Mouse (Mus musculus): ENCODE measurements at regions not wholly inside any gene's neighbourhood (a gene's known extent, or its start where the extent isn't known, plus 50 kb on each side); places are given as distances from the start of the nearest gene placed in this dataset.
A peak's percentile ranks its signal among the peaks of the same experiment; 100 is the strongest.
"Not testable (repeated sequence)": the region's sequence is repeated elsewhere in the genome, so short reads cannot be mapped to it uniquely, and the experiment has no call there.

- no peak for ATAC-seq (ENCODE audit: low TSS enrichment)
Observed at GRCm38 (mm10) chr14:102190786-102191185, 461.0 kb downstream of the Lmo7 start.

DNA sequence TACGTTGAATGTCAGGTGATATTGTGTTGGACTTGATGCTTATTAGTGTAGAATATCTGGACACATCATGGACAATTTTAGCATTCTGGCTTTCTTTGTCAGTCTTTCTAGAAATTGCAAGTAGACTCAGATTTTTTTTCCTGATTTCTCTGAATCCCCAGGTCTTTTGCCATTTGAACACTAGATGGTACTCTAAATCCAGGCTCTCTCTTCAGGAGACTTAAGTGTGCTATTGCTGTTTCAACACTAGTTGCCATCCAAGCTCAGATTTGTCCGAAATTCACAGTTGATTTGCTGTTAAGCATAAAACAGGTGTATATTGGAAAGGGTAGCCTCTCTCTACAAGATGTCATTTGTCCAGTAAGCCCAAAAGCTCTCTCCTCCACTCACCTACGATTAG is 451.5 kb downstream of the Lmo7 start:
- peak; percentile 87 for ATAC-seq (ENCODE audit: low TSS enrichment)

GRCm38 (mm10) chr14:102171775-102172174 is 442.0 kb downstream of the Lmo7 start:
- no peak for ATAC-seq (ENCODE audit: low TSS enrichment)

DNA sequence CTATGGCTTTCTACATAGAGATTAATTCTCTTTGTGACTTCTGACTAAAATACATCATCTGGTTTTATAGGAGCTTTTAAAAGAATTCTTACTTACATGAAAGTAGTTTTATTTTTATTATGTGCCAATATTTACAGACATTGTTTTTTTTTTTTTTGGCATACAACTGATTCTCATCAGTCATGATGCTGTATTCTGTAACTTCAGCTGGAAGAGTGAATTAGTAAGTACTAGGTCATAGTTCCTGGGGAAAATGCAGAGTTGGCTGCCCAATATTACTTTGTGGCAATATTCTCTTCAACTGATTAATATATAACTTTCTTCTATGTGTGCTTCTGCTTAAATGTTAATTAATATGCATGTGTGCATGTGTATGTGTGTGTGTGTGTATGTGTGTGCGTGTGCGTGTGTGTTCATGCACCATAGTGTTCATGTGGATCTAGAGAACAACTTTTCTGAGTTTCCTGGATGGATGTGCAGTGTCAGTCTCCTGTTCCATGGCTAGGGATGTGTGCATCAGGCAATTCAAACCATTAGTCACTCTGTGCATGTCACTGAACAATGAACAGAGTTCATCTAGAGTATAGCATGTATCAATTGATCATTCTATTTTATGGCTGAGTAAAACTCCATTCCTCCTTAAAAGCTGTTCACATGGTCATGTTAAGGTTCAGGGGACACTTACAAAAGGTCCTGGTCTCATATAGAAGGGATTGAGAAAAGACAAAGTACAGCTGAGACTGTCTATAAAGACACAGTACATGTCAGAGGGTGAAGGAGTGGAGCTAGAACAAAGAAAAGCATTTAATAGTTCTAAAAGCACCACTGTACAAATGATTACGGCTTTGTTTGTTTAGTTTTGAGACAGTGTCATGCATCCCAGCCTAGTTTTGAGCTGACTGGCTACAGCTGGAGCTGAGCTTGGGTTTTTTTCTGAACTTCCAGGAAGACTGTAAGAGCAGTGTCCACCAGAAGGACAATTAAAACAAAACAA is 431.8 kb downstream of the Lmo7 start:
- no peak for ATAC-seq (ENCODE audit: low TSS enrichment)

DNA sequence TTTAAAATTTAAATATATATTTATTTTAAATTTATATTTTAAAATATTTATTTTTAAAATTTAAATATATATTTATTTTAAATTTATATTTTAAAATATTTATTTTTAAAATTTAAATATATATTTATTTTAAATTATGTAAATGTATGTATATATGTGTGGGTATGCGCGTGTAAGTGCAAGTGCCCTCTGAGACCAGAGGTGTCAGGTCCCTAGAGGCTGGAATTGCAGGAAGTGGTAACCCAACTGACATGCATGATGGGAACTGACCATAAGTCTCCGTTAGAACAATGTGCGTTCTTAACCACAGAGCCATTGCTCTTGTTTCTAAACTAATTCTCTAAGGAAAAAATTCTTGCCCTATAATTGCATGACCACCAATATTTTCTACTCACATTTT is 420.7 kb downstream of the Lmo7 start:
- ATAC-seq (ENCODE audit: low TSS enrichment) = not testable (repeated sequence)

- ATAC-seq (ENCODE audit: low TSS enrichment) = no peak
Observed at GRCm38 (mm10) chr14:102142720-102143119, 413.0 kb downstream of the Lmo7 start.

DNA sequence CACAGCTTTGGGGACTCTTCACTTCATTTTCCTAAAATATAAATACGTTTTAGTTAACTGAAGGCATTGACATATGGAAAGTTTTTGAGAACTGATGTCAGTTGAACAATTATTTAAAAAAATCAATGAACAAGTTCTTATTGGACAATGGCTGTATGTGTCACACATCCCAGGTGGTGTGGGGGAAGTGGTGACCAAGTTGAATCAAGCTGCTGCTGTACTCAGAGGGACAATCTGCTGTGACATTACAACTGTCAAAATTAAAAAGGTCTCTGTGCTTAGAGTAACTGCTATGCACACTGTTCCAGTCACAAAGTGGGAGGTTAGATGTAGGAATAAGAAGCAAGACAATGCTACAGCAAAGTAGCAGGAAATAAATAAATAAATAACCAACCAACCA is 409.2 kb downstream of the Lmo7 start:
- ATAC-seq (ENCODE audit: low TSS enrichment) = no peak

DNA sequence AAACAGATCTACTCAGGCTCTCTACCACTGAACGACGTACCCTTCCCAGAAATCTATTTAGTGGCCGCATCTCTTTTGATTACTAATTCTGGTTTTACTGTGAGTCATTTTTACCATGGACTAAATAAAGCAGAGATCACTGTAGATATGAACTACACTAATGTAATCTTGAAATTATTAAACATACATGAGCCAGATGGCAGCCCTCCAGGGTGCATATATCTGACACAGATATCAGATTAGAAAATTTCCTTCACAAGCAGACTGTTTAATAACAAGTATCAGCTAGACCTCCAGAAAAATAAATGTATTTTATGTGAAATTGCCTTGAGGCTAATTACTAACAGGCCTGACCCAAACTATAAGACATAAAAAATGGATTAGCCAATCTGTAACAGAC is 388.4 kb downstream of the Lmo7 start:
- ATAC-seq (ENCODE audit: low TSS enrichment) = no peak

DNA sequence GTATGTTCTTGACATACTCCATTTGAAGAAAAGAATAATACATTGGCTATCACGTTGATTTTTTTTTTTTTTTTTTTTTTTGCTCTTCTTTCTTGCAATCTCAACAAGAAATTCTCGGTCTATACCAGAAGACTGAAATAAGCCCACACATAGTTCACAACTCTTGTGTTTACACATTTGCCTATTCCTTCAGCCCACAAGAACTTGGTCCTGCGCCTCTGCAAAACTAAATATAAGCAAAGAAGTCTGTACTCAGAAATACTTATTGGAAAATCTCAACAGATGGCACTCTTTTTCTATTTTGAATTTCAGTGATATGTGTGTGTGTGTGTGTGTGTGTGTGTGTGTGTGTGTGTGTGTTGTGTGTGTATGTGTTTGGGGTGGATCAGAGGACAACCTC is 376.4 kb downstream of the Lmo7 start:
- peak; percentile 87 for ATAC-seq (ENCODE audit: low TSS enrichment)

GRCm38 (mm10) chr14:102094105-102094504 is 364.3 kb downstream of the Lmo7 start:
- peak; percentile 67 for ATAC-seq (ENCODE audit: low TSS enrichment)

- no peak for ATAC-seq (ENCODE audit: low TSS enrichment)
Observed at GRCm38 (mm10) chr14:102092557-102092956, 362.8 kb downstream of the Lmo7 start.

DNA sequence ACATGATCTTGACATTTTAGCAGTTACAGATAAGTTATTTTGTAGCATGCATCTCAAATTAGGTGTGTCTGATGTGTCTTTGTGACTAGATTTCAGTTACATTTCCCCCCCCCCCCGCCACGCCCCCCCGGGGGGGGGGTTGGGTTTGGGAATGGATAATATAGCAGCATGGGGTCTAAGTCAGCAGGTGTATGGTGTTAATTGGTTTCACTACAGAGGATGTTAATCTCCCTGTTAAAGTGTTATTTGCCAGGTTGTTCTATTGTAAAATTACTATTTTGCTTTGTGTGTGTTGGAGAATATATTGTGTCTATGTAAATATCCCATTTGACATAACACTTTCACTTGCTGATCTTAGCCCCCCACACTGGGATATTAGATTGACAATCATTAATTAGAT is 319.2 kb downstream of the Lmo7 start:
- ATAC-seq (ENCODE audit: low TSS enrichment) = no peak

GRCm38 (mm10) chr14:102048485-102048884 is 318.7 kb downstream of the Lmo7 start:
- ATAC-seq (ENCODE audit: low TSS enrichment) = no peak

DNA sequence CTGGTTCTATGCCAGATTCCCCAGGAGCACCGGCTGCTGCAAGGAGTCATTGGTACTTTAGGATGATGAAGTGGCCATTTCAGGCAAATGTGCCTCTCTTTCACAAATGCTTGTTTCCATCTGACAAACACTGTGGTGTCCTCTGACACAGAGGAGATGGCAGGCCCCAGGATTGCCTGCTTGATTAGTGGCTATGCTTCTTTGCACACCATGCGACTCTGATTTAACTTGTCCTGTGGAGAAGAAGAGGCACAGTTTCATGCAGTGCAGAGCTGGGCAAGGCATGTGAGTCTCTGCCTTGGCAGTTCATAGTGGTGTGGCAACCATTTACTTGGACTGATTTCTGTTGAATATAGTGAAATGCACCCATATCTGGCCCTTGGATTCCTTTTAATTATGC is 308.4 kb downstream of the Lmo7 start:
- ATAC-seq (ENCODE audit: low TSS enrichment) = no peak

GRCm38 (mm10) chr14:102037487-102037886 is 307.7 kb downstream of the Lmo7 start:
- no peak for ATAC-seq (ENCODE audit: low TSS enrichment)

- no peak for ATAC-seq (ENCODE audit: low TSS enrichment)
Observed at GRCm38 (mm10) chr14:102031047-102031903, 301.5 kb downstream of the Lmo7 start.

DNA sequence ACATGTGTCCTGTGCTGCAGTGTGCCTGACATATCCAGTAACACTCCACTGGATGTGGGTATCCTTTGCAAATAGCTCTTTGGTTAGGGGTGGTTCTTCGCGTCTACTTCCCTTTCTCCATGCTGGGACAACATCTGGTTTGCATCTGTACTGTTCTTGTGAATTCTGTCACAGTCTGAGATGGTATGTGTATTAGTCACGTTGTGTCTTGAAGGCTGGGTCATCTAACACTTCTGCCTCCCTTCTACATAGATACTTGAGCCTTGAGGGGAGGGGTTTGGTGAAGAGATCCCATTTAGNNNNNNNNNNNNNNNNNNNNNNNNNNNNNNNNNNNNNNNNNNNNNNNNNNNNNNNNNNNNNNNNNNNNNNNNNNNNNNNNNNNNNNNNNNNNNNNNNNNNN is 294.9 kb downstream of the Lmo7 start:
- no peak for ATAC-seq (ENCODE audit: low TSS enrichment)

DNA sequence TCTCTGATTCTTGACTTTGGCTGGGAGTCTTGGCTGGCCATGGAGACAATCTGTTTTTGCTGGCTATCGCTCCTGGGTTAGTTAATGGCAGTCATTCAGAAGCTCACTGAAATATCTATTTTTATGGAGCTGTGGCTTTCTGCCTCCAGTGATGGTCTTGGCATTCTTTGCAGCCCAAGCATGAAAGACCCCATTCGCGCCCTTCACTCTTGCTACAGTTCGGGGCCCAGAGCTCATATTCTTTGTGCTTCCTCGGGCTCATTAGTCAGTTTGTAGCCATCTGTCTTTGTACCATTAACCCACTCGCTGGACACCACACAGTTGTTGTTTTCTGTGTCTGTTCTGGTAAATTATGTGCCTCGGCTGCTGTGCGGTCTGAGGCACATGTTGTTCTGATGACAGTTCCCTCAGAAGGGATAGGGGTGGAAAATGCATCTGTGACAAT is 290.4 kb downstream of the Lmo7 start:
- ATAC-seq (ENCODE audit: low TSS enrichment) = no peak

- ATAC-seq (ENCODE audit: low TSS enrichment) = no peak
Observed at GRCm38 (mm10) chr14:102019320-102019719, 289.6 kb downstream of the Lmo7 start.

DNA sequence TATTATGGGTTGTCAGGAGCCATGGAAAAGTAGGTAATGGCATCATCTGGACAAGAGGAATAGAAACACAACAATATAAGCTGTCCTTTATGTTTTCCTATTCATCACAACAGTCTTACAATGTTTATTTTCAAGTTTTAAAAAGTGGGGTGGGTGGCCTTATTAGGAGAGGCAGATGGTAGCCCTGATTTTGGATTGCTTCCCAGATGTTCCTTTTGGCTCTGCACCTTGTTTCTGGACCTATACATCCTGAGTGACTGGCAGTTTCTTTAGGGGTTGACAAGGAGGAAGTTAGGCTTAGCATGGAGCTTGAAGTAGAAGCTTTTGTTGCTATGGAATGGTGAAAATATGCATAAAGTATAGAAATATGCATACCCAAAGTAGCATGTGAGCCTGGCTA is 286.8 kb downstream of the Lmo7 start:
- no peak for ATAC-seq (ENCODE audit: low TSS enrichment)

- no peak for ATAC-seq (ENCODE audit: low TSS enrichment)
Observed at GRCm38 (mm10) chr14:102014976-102015603, 285.3 kb downstream of the Lmo7 start.

DNA sequence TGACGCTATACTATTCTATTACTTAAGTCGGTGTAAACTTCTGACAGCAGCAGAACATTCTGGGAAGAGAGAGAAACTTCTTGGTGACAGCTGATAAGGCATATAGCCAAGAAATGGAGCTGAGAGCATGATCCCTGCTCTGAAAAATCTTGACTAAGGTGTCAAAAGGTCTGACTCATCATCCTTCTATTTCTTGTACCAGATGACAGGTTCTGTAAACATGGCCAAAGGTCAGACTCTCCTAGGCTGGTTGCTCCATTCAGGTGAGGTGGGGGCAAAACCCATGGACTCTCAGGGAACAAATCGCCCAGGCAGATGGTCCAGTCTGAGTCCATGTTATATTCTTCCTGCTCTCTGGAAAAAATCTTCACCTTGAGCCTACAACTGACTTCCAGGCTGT is 283.5 kb downstream of the Lmo7 start:
- no peak for ATAC-seq (ENCODE audit: low TSS enrichment)

Data from frontal cortex, adult (tissue).